Mouse (Mus musculus) left cerebral cortex, adult 2 months (tissue): ENCODE data around the gene Med16. TPM values are rescaled to one million over a fixed set of nuclear protein-coding genes. Genes with fewer than 3 reads are reported as not detected.
A peak's percentile ranks its signal among the peaks of the same experiment; 100 is the strongest.
"Not testable (repeated sequence)": the region's sequence is repeated elsewhere in the genome, so short reads cannot be mapped to it uniquely, and the experiment has no call there.

Experiments
- DNase-seq, 2 experiments: peaks; one replicate each; pipeline ENCODE4 v3.0.0; 2021 to 2022; ENCODE audit warnings: low spot score in 2 of 2, mixed read lengths in 1 of 2; ENCODE audit errors: extremely low spot score in 1 of 2
- H3K27ac ChIP-seq: fragments of 200-600 bp; 2 replicates; pipeline ENCODE4 v1.8.1; 2022
- H3K4me3 ChIP-seq: fragments of 200-600 bp; 2 replicates; pipeline ENCODE4 v1.8.1; 2022
- CTCF ChIP-seq: fragments of 200-600 bp; IDR thresholded peaks from 2 replicates; pipeline ENCODE4 v1.8.1; 2022; ENCODE audit warnings: antibody characterized with exemption, mild to moderate bottlenecking, moderate library complexity
- intact Hi-C: fragments of 180-260 bp; cut with DNase I; formaldehyde crosslinking; loops from one replicate; pipeline ENCODE4 v1.15.1; 2025
- total RNA-seq, 2 experiments: library from RNA; stranded (reverse); gene quantifications; 2 replicates each; pipeline ENCODE4 v1.2.3; 2021

Med16 gene
- total RNA-seq, 2 experiments from 2014 or later = 55.3 to 55.5 TPM

GRCm38 (mm10) chr10:79890670-79891069, 18.1 kb downstream of the Med16 start, which contains the start of gene Cfd:
TSS of gene Cfd (plus strand) at chr10:79890853.
- no peak within 1 kb of the TSS for H3K4me3 ChIP-seq
- intact Hi-C loops = no loop called here
- H3K27ac ChIP-seq = no peak within 1 kb of the TSS
- DNase-seq = no peak
- no peak for TF ChIP-seq CTCF

GRCm38 (mm10) chr10:79889386-79889785, 19.3 kb downstream of the Med16 start:
- Histone ChIP-seq H3K4me3 (no peak overlapping the region), H3K27ac (no peak overlapping the region)
- no peak for TF ChIP-seq CTCF
- intact Hi-C loops = no loop called here
- no peak for DNase-seq

- DNase-seq = no peak
- intact Hi-C loops = no loop called here
- H3K4me3 ChIP-seq = no peak overlapping the region
Measured at GRCm38 (mm10) chr10:79886611-79887010, 22.1 kb downstream of the Med16 start.

GRCm38 (mm10) chr10:79886054-79886453, 22.7 kb downstream of the Med16 start, which contains the start of gene Elane:
TSS of gene Elane (plus strand) at chr10:79886247.
- no peak for TF ChIP-seq CTCF
- intact Hi-C loops = no loop called here
- no peak within 1 kb of the TSS for H3K4me3 ChIP-seq

More at GRCm38 (mm10) chr10:79886611-79887010, 22.1 kb downstream of the Med16 start:
- H3K27ac ChIP-seq = no peak overlapping the region
- no peak for TF ChIP-seq CTCF

GRCm38 (mm10) chr10:79884938-79885337, 23.8 kb downstream of the Med16 start:
- not testable (repeated sequence) for H3K27ac ChIP-seq, H3K4me3 ChIP-seq, DNase-seq
- intact Hi-C loops = loop anchor here (5.0 kb wide), 1 partner anchor 53 kb away; no protein-coding TSS in a partner anchor

More at GRCm38 (mm10) chr10:79886054-79886453, 22.7 kb downstream of the Med16 start, which contains the start of gene Elane:
- H3K27ac ChIP-seq = no peak within 1 kb of the TSS
- no peak for DNase-seq

- no peak for DNase-seq
- no peak for TF ChIP-seq CTCF
- intact Hi-C loops = loop anchor here (5.0 kb wide), 1 partner anchor 52 kb away; no protein-coding TSS in a partner anchor
- Histone ChIP-seq H3K4me3 (no peak overlapping the region), H3K27ac (no peak overlapping the region)
Measured at GRCm38 (mm10) chr10:79884446-79884845, 24.3 kb downstream of the Med16 start.

GRCm38 (mm10) chr10:79883297-79884084, 25.2 kb downstream of the Med16 start:
- H3K27ac ChIP-seq = no peak overlapping the region
- peak; percentile 72 to 85 for DNase-seq
- intact Hi-C loops = loop anchor here (5.0 kb wide), 1 partner anchor 51 kb away; no protein-coding TSS in a partner anchor
- no peak overlapping the region for H3K4me3 ChIP-seq
- TF ChIP-seq CTCF = peak; percentile 88

- DNase-seq = no peak
- intact Hi-C loops = loop anchor here (5.0 kb wide), 1 partner anchor 50 kb away; no protein-coding TSS in a partner anchor
- Histone ChIP-seq H3K4me3 (no peak overlapping the region), H3K27ac (no peak overlapping the region)
- no peak for TF ChIP-seq CTCF
Measured at GRCm38 (mm10) chr10:79881981-79882380, 26.7 kb downstream of the Med16 start.

- DNase-seq = no peak
- intact Hi-C loops = loop anchor here (5.0 kb wide), 1 partner anchor 48 kb away; no protein-coding TSS in a partner anchor
- no peak for TF ChIP-seq CTCF
- Histone ChIP-seq H3K27ac (no peak overlapping the region), H3K4me3 (no peak overlapping the region)
Measured at GRCm38 (mm10) chr10:79880721-79881120, 28.0 kb downstream of the Med16 start.

- H3K4me3 ChIP-seq = no peak overlapping the region
- H3K27ac ChIP-seq = no peak overlapping the region
- TF ChIP-seq CTCF = no peak
- intact Hi-C loops = no loop called here
- DNase-seq = no peak
Measured at GRCm38 (mm10) chr10:79879527-79879926, 29.2 kb downstream of the Med16 start.

GRCm38 (mm10) chr10:79877757-79878156, 31.0 kb downstream of the Med16 start:
- intact Hi-C loops = no loop called here
- no peak for DNase-seq
- no peak for TF ChIP-seq CTCF
- H3K4me3 ChIP-seq = no peak overlapping the region
- H3K27ac ChIP-seq = no peak overlapping the region

- DNase-seq = no peak
- intact Hi-C loops = no loop called here
- Histone ChIP-seq H3K4me3 (no peak overlapping the region), H3K27ac (no peak overlapping the region)
- TF ChIP-seq CTCF = no peak
Measured at GRCm38 (mm10) chr10:79877174-79877573, 31.5 kb downstream of the Med16 start.
